Mouse (Mus musculus): Measurements from ENCODE around the gene Gins2. TPM values are rescaled to one million over a fixed set of nuclear protein-coding genes. Genes with fewer than 3 reads are reported as not detected.

The Gins2 gene
- polyA plus RNA-seq, 1 experiment from 2014 or later, result 60.0 TPM

- no peak for DNase-seq (ENCODE audit: low spot score)
Observed at GRCm38 (mm10) chr8:120602672-120603071, 13.6 kb upstream of the Gins2 start.

- DNase-seq (ENCODE audit: low spot score), result peak; percentile 69
Observed at GRCm38 (mm10) chr8:120599504-120599903, 10.4 kb upstream of the Gins2 start.

GRCm38 (mm10) chr8:120598579-120598978 is 9.5 kb upstream of the Gins2 start:
- no peak for DNase-seq (ENCODE audit: low spot score)

- DNase-seq (ENCODE audit: low spot score), result peak; percentile 83
Observed at GRCm38 (mm10) chr8:120595963-120596362, 6.9 kb upstream of the Gins2 start.

- DNase-seq (ENCODE audit: low spot score), result no peak
Observed at GRCm38 (mm10) chr8:120594571-120594970, 5.5 kb upstream of the Gins2 start.

- no peak for DNase-seq (ENCODE audit: low spot score)
Observed at GRCm38 (mm10) chr8:120591587-120592292, 2.6 kb upstream of the Gins2 start.

- no peak for DNase-seq (ENCODE audit: low spot score)
Observed at GRCm38 (mm10) chr8:120589921-120590320, 817 bp upstream of the Gins2 start.

GRCm38 (mm10) chr8:120585521-120585920 is 3.6 kb downstream of the Gins2 start:
- no peak for DNase-seq (ENCODE audit: low spot score)

GRCm38 (mm10) chr8:120581811-120582210 is 7.3 kb downstream of the Gins2 start:
- DNase-seq (ENCODE audit: low spot score), result no peak

- no peak for DNase-seq (ENCODE audit: low spot score)
Observed at GRCm38 (mm10) chr8:120581329-120581728, 7.8 kb downstream of the Gins2 start.

- DNase-seq (ENCODE audit: low spot score), result no peak
Observed at GRCm38 (mm10) chr8:120580336-120581000, 8.6 kb downstream of the Gins2 start.

- no peak for DNase-seq (ENCODE audit: low spot score)
Observed at GRCm38 (mm10) chr8:120577821-120578220, 11.3 kb downstream of the Gins2 start.

- DNase-seq (ENCODE audit: low spot score), result no peak
Observed at GRCm38 (mm10) chr8:120575801-120576200, 13.3 kb downstream of the Gins2 start.

GRCm38 (mm10) chr8:120574941-120575340 is 14.2 kb downstream of the Gins2 start:
- DNase-seq (ENCODE audit: low spot score), result no peak

- DNase-seq (ENCODE audit: low spot score), result no peak
Observed at GRCm38 (mm10) chr8:120573866-120574265, 15.2 kb downstream of the Gins2 start.

- no peak for DNase-seq (ENCODE audit: low spot score)
Observed at GRCm38 (mm10) chr8:120572534-120572933, 16.6 kb downstream of the Gins2 start.

GRCm38 (mm10) chr8:120571561-120571960 is 17.5 kb downstream of the Gins2 start:
- no peak for DNase-seq (ENCODE audit: low spot score)

- DNase-seq (ENCODE audit: low spot score), result peak; percentile 67
Observed at GRCm38 (mm10) chr8:120569939-120570715, 19.0 kb downstream of the Gins2 start.

- no peak for DNase-seq (ENCODE audit: low spot score)
Observed at GRCm38 (mm10) chr8:120569123-120569522, 20.0 kb downstream of the Gins2 start.

- no peak for DNase-seq (ENCODE audit: low spot score)
Observed at GRCm38 (mm10) chr8:120568164-120568798, 20.8 kb downstream of the Gins2 start.

GRCm38 (mm10) chr8:120567731-120568130 is 21.4 kb downstream of the Gins2 start:
- no peak for DNase-seq (ENCODE audit: low spot score)

- DNase-seq (ENCODE audit: low spot score), result no peak
Observed at GRCm38 (mm10) chr8:120566681-120567080, 22.4 kb downstream of the Gins2 start.

Data from thymus, postnatal 0 days (tissue).